Mouse (Mus musculus) heart, postnatal 0 days (tissue): ENCODE data around the gene Nr4a2.

Experiments
- CTCF ChIP-seq: IDR thresholded peaks from 2 replicates; pipeline ENCODE4 v1.5.1; 2016; ENCODE audit warnings: antibody characterized with exemption, control low read depth, low read depth
- EP300 ChIP-seq: IDR thresholded peaks from 2 replicates; pipeline ENCODE4 v1.6.1; 2016; ENCODE audit warnings: antibody characterized with exemption, low read depth

- TF ChIP-seq CTCF (no peak), EP300 (no peak)
These were observed 520 bp downstream of the Nr4a2 start for GRCm38 (mm10) chr2:57122986-57123980.
